Mouse (Mus musculus): ENCODE measurements around the gene Col27a1. TPM values are rescaled to one million over a fixed set of nuclear protein-coding genes. Genes with fewer than 3 reads are reported as not detected.

Gene Col27a1
- total RNA-seq, 2 experiments from 2014 or later: 3.3 to 4.0 TPM

GRCm38 (mm10) chr4:63291658-63292057 lies 77.9 kb downstream of the Col27a1 start:
- intact Hi-C loops (cut with DNase I): loop anchor here (1.0 to 5.0 kb wide), 3 partner anchors 39 to 74 kb away; no protein-coding TSS in a partner anchor
- no peak for DNase-seq (ENCODE audit: low spot score in 2 of 2)

- peak in 1 of 2 experiments; percentile 31 for DNase-seq (ENCODE audit: low spot score in 2 of 2)
Measured at GRCm38 (mm10) chr4:63295641-63296040, 81.8 kb downstream of the Col27a1 start.

GRCm38 (mm10) chr4:63296263-63296662 lies 82.5 kb downstream of the Col27a1 start:
- peak in 1 of 2 experiments; percentile 35 for DNase-seq (ENCODE audit: low spot score in 2 of 2)
- intact Hi-C loops (cut with DNase I): no loop called here

More at GRCm38 (mm10) chr4:63295641-63296040, 81.8 kb downstream of the Col27a1 start:
- intact Hi-C loops (cut with DNase I): no loop called here

- intact Hi-C loops (cut with DNase I): no loop called here
- no peak for DNase-seq (ENCODE audit: low spot score in 2 of 2)
Measured at GRCm38 (mm10) chr4:63296876-63297275, 83.1 kb downstream of the Col27a1 start.

- no peak for DNase-seq (ENCODE audit: low spot score in 2 of 2)
- intact Hi-C loops (cut with DNase I): no loop called here
Measured at GRCm38 (mm10) chr4:63298191-63298590, 84.4 kb downstream of the Col27a1 start.

GRCm38 (mm10) chr4:63302641-63303040 lies 88.8 kb downstream of the Col27a1 start:
- intact Hi-C loops (cut with DNase I): no loop called here
- no peak for DNase-seq (ENCODE audit: low spot score in 2 of 2)

- intact Hi-C loops (cut with DNase I): loop anchor here (1.0 to 5.0 kb wide), 3 partner anchors 92 to 150 kb away; no protein-coding TSS in a partner anchor
- peak; percentile 90 for DNase-seq (ENCODE audit: low spot score in 2 of 2)
Measured at GRCm38 (mm10) chr4:63307175-63308062, 93.6 kb downstream of the Col27a1 start.

GRCm38 (mm10) chr4:63308316-63308715 lies 94.5 kb downstream of the Col27a1 start:
- no peak for DNase-seq (ENCODE audit: low spot score in 2 of 2)
- intact Hi-C loops (cut with DNase I): loop anchor here (5.0 kb wide), 1 partner anchor 151 kb away; no protein-coding TSS in a partner anchor

GRCm38 (mm10) chr4:63310247-63310855 lies 96.5 kb downstream of the Col27a1 start:
- no peak for DNase-seq (ENCODE audit: low spot score in 2 of 2)
- intact Hi-C loops (cut with DNase I): no loop called here

- no peak for DNase-seq (ENCODE audit: low spot score in 2 of 2)
- intact Hi-C loops (cut with DNase I): no loop called here
Measured at GRCm38 (mm10) chr4:63311426-63311825, 97.6 kb downstream of the Col27a1 start.

GRCm38 (mm10) chr4:63314063-63314462 lies 100.3 kb downstream of the Col27a1 start:
- no peak for DNase-seq (ENCODE audit: low spot score in 2 of 2)
- intact Hi-C loops (cut with DNase I): no loop called here

- intact Hi-C loops (cut with DNase I): no loop called here
- DNase-seq (ENCODE audit: low spot score in 2 of 2): peak in 1 of 2 experiments; percentile 68
Measured at GRCm38 (mm10) chr4:63316076-63316746, 102.4 kb downstream of the Col27a1 start.

- intact Hi-C loops (cut with DNase I): loop anchor here (1.0 kb wide), 1 partner anchor 160 kb away; no protein-coding TSS in a partner anchor
- DNase-seq (ENCODE audit: low spot score in 2 of 2): peak; percentile 39 to 53
Measured at GRCm38 (mm10) chr4:63319566-63319965, 105.8 kb downstream of the Col27a1 start.

GRCm38 (mm10) chr4:63323275-63323815 lies 109.5 kb downstream of the Col27a1 start:
- intact Hi-C loops (cut with DNase I): no loop called here
- DNase-seq (ENCODE audit: low spot score in 2 of 2): no peak

GRCm38 (mm10) chr4:63333403-63333802 lies 119.6 kb downstream of the Col27a1 start:
- DNase-seq (ENCODE audit: low spot score in 2 of 2): no peak
- intact Hi-C loops (cut with DNase I): no loop called here

- intact Hi-C loops (cut with DNase I): no loop called here
- DNase-seq (ENCODE audit: low spot score in 2 of 2): peak in 1 of 2 experiments; percentile 43
Measured at GRCm38 (mm10) chr4:63338414-63339076, 124.7 kb downstream of the Col27a1 start.

- intact Hi-C loops (cut with DNase I): no loop called here
- DNase-seq (ENCODE audit: low spot score in 2 of 2): no peak
Measured at GRCm38 (mm10) chr4:63342491-63342890, 128.7 kb downstream of the Col27a1 start.

GRCm38 (mm10) chr4:63343608-63344007 lies 129.8 kb downstream of the Col27a1 start:
- intact Hi-C loops (cut with DNase I): no loop called here

GRCm38 (mm10) chr4:63344295-63344694 lies 130.5 kb downstream of the Col27a1 start, which contains the start of gene Orm1:
TSS of gene Orm1 (plus strand) at chr4:63344560.
- intact Hi-C loops (cut with DNase I): no loop called here
- DNase-seq (ENCODE audit: low spot score in 2 of 2): no peak

More at GRCm38 (mm10) chr4:63343608-63344007, 129.8 kb downstream of the Col27a1 start:
- no peak for DNase-seq (ENCODE audit: low spot score in 2 of 2)

All from left cerebral cortex, postnatal 25 days (tissue).